Mouse (Mus musculus): Measurements from ENCODE around the gene Galnt16.

GRCm38 (mm10) chr12:80604218-80604617, 86.1 kb downstream of the Galnt16 start:
- TF ChIP-seq CTCF (IDR thresholded peaks at IDR 0.05; ENCODE audit: borderline replicate concordance, insufficient read depth, low read depth, low read length) (no peak), POLR2A (IDR thresholded peaks at IDR 0.05; ENCODE audit: borderline replicate concordance, insufficient read depth, low read length) (no peak)
